Mouse (Mus musculus): ENCODE measurements at regions not wholly inside any gene's neighbourhood (a gene's known extent, or its start where the extent isn't known, plus 50 kb on each side); places are given as distances from the start of the nearest gene placed in this dataset.

DNA sequence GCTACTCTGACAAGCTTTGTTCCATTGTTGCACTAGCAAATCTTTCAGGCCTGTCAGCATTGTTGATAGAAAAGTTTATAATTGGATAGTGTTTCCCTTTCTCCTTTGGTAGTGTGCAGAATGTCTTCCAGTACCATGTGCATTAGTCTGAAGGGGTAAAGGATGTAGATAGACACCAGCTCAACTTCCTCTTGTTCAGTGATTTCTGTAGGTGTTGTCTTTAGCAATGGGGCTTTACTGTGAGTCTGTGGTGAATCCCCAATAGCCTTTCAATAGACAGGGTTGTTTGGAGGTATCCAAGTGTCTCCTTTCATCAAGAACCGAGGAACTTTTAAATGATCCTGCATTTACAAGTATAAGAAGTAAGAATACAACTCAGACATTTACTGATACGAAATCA is 311.0 kb downstream of the Otol1 start:
- POLR2A ChIA-PET, result interaction anchor here in 1 of 4 experiments (0.6 kb wide), 1 partner anchor 430 kb away, joined by 3 read pairs; no protein-coding TSS in a partner anchor
- CTCF ChIA-PET, result no interaction called here

- ChIA-PET CTCF (no interaction called here), POLR2A (no interaction called here)
Observed at GRCm38 (mm10) chr3:70319139-70319538, 311.7 kb downstream of the Otol1 start.

GRCm38 (mm10) chr3:70321161-70321657 is 313.8 kb downstream of the Otol1 start:
- ChIA-PET CTCF (no interaction called here), POLR2A (interaction anchor here in 2 of 4 experiments (0.6 kb wide), 2 partner anchors 168 to 689 kb away, joined by 4 read pairs; no protein-coding TSS in a partner anchor)

DNA sequence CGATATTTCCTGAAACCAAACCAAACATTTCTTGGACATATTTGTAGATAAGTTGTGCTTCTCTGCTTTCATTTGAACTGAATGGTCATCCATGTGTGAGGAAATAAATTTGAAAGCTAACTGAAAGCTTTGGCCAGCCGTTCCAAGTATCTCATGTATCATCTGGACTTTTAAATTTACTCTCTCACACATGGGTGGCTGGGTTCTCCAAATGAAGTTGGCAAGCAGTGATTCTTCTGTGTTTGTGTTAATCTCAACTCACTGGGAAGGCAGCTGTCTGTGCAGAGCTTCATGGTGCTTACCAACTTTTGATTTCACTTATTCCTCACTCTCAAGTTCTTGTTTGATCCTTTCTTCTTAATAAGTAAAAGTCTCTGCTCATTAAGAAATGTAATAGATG is 317.3 kb downstream of the Otol1 start:
- POLR2A ChIA-PET, result no interaction called here
- CTCF ChIA-PET, result no interaction called here
